Mouse (Mus musculus) cerebellum, adult 11-12 months (tissue): ENCODE results near the gene Gm40193.
A peak's percentile ranks its signal among the peaks of the same experiment; 100 is the strongest.
"Not testable (repeated sequence)": the region's sequence is repeated elsewhere in the genome, so short reads cannot be mapped to it uniquely, and the experiment has no call there.

Source experiments
- DNase-seq: peaks from one replicate; pipeline ENCODE4 v3.0.0; 2022

The Gm40193 gene

GRCm38 (mm10) chr11:70539877-70540587 is 7.3 kb upstream of the Gm40193 start, which contains the start of gene Pld2:
TSS of gene Pld2 (plus strand) at chr11:70540064.
- DNase-seq: peak; percentile 40

DNA sequence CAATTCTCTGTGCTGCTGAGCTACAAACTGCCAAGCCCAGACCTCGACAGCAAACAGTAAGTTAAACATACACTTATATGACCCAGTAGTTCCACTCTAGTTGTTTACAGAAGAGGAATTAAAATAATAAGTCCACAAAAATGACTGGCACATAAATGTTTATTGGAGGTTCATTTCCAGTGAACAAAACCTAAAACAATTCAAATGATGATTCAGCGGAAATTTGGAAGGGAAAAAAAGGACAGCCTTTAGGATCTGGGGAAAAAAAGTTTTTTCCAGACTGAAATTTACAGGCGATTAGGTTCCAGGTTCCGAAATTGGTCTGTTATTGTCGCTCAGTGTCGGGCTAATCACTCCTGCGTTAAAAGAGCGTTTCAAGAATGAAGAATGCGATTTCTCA is 6.7 kb upstream of the Gm40193 start:
- DNase-seq: no peak

DNA sequence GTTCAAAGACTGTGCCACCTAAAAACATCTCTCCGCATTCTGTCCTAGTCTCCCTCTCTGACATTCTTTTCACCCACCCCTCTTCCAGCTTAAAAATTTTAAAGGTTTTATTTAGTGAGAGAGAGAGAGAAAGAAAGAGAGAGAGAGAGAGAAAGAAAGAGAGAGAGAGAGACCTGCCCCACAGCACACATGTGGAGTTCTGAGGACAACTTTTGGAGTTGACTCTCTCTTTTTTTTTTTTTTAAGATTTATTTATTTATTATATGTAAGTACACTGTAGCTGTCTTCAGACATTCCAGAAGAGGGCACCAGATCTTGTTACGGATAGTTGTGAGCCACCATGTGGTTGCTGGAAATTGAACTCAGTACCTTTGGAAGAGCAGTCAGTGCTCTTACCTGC is 1.7 kb downstream of the Gm40193 start:
- DNase-seq: not testable (repeated sequence)

DNA sequence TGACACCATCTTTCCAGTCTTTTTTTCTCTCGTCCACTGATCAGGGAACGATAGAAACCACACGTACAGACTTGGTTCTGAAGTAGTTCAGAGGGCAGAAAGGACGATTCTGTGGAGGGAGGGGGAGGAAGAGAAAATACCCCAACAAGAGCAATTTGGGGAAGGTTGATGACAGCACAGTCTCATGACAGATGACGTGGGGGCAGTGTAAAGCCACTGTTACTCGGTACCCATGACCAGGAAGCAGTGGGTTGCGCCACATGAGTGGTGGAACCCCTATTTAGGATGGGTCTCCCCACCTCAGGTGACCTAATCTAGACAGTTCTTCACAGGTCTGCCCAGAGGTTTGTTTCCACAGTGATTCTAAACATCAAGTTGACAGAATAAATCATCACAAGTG is 4.1 kb downstream of the Gm40193 start:
- no peak for DNase-seq

GRCm38 (mm10) chr11:70526211-70526610 is 6.5 kb downstream of the Gm40193 start:
- peak; percentile 21 for DNase-seq

DNA sequence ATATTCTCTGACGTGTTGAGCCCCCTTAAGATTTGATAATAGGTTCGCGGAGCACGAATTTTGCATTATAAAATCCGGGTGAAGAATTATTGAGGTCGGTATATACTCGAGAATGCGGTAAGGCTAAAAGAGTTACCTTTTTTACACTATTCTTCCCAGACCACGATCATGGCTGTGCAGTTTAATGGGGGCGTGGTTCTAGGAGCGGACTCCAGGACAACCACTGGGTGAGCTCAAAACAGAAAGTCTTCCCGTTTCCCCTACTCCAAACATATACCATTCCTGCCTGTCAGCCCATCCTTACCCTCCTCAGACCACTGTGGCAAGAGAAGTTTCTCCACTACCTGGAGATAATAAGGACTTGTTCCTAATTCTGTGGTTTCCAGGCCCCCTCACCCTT is 7.0 kb downstream of the Gm40193 start:
- no peak for DNase-seq

GRCm38 (mm10) chr11:70525184-70525678 is 7.5 kb downstream of the Gm40193 start, which contains the start of gene Psmb6:
TSS of gene Psmb6 (plus strand) at chr11:70525367.
- peak; percentile 95 for DNase-seq

- no peak for DNase-seq
Measured at GRCm38 (mm10) chr11:70524782-70525181, 8.0 kb downstream of the Gm40193 start.

GRCm38 (mm10) chr11:70523306-70523989 is 9.3 kb downstream of the Gm40193 start:
- peak; percentile 25 for DNase-seq

GRCm38 (mm10) chr11:70520178-70520769 is 12.5 kb downstream of the Gm40193 start:
- DNase-seq: peak; percentile 43

DNA sequence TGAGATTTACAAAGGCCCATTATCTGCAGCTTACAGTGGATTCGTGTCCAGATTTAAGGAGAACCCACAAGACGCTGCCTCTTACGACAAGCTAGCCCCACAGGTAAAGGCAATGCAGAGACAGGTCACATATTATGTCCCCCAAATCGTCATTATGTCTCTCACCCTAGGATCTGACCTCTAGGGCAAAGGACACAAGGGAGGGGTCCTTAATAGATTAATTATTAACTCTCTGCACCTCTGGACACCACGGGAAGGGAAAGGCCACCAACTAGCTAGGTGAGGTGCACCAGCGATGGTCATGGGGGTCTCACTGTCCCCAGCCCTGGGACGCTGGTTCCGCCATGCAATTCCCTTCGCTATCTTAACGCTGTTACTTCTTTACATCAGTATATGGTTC is 13.8 kb downstream of the Gm40193 start, which contains the start of gene Gltpd2:
Gene Gltpd2 (plus strand): TSS at position 274 of the 400 bp plus-strand sequence.
- DNase-seq: no peak

- no peak for DNase-seq
Measured at GRCm38 (mm10) chr11:70518436-70518835, 14.3 kb downstream of the Gm40193 start.

GRCm38 (mm10) chr11:70516352-70516751 is 16.4 kb downstream of the Gm40193 start:
- no peak for DNase-seq

GRCm38 (mm10) chr11:70514288-70514687 is 18.5 kb downstream of the Gm40193 start, which contains the start of gene Vmo1:
TSS of gene Vmo1 (minus strand) at chr11:70514616.
- DNase-seq: no peak

DNA sequence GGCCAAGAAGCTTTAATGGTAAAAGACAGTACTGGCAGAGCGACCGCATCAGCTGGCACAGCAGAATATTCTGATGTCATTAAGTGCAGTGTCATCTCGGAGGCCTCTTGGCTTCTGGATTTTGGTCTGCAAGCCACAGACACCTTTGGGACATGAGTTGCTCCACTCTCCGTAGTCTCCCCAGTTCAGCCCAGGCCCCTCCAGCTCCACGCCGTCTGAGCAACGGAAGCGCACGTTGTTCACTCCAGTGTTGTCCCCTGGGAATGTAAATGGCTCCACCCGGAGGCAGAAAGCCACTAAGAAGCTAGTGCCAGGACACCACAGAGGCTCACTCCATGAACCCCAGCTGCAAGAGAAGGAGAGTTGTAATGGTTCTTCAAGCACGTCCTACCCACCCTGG is 19.2 kb downstream of the Gm40193 start:
- no peak for DNase-seq

DNA sequence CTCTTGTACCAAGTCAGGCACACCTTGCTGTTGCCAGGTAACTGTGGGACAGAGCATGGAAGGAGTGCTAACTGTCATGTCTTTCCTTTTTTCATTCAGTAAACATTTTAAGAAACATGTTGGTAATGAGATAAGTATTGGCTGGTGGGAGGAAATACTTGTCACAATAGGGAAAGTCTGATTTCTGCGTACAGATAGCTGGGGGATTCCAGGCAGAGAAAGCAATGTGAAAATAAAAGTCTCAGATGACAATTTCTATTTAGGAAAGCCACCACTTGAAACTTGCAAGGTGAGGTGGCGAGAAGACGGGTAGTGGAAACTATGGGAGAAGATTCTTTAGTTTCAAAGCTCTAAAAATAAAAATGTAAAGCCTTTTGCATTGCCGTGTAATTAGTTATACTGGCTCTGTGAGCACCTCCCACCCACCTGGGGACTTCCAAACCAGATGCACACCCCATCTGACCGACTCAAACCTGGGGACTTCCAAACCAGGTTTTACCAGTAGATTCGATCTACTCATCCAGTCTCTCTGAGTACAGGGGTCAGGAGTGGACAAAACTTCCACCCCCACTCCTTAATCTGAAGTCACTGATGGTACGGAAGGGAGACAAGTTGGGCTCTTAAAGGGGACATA is 19.9 kb downstream of the Gm40193 start:
- DNase-seq: no peak

DNA sequence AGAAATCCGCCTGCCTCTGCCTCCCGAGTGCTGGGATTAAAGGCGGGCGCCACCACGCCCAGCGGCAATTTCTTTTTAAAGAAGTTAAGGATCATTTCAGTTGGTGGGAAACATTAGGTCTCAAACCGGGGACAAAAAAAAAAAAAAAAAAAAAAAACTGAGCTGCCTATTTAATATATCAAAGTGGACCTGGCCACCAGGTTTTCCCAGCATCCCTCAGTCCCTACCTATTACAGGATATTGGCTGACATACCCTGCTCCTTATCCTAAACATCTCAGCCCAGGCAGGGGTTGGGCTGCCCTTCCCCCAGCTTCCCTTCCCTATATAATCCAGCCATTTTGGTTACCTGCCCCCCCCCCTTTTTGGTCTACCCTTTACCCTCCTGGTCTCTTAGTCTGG is 20.9 kb downstream of the Gm40193 start:
- DNase-seq: no peak

- no peak for DNase-seq
Measured at GRCm38 (mm10) chr11:70511242-70511641, 21.5 kb downstream of the Gm40193 start.

- DNase-seq: peak; percentile 37
Measured at GRCm38 (mm10) chr11:70509753-70510564, 22.8 kb downstream of the Gm40193 start.

DNA sequence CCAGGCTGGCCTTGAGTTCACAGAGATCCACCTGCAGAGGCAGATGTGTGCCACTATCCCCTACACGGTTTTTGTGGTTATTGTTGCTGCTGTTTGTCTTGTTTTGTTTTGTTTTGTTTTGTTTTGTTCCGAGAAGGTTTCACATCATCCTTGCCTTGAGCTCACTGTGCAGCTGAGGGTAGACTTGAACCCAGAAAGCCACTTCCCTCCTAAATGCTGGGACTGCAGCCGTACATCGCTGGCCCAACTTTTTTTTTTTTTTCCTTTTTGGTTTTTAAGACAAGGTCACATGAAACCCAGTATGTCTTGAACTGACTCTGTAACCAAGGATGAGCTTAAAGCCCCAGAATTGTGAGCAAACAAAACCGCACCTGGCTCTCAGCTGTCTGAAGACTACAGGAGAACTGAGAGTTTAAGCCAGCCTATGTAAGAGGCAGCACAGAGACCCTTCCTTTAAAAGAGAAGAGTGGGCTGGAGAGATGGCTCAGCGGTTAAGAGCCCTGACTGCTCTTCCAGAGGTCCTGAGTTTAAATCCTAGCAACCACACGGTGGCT is 25.7 kb downstream of the Gm40193 start:
- DNase-seq: no peak

- DNase-seq: no peak
Measured at GRCm38 (mm10) chr11:70506385-70506784, 26.4 kb downstream of the Gm40193 start.

DNA sequence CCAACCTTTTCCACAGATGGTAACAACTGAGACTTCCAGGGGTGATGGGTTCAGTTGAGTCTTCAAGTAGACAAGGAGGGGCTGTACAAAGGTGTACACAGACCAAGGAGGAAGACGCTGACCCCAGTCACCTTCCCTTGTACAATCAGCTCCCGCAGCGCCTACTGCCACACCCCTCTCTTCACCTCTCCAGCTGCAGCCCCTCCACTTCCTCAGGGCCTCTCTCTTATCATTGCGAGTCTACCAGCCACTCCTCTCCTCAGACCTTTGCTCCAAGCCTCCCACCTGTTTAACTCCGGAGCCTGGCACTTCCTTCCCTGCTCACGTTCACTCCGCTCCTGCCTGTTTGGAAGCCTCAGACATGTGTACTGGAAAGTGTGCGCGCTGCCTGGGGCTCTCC is 27.8 kb downstream of the Gm40193 start, which contains the start of gene Tm4sf5:
Gene Tm4sf5 (plus strand): TSS at position 275 of the 400 bp plus-strand sequence.
- no peak for DNase-seq
